Mouse (Mus musculus): ENCODE measurements around the gene Tatdn3.
A peak's percentile ranks its signal among the peaks of the same experiment; 100 is the strongest.

Gene Tatdn3

DNA sequence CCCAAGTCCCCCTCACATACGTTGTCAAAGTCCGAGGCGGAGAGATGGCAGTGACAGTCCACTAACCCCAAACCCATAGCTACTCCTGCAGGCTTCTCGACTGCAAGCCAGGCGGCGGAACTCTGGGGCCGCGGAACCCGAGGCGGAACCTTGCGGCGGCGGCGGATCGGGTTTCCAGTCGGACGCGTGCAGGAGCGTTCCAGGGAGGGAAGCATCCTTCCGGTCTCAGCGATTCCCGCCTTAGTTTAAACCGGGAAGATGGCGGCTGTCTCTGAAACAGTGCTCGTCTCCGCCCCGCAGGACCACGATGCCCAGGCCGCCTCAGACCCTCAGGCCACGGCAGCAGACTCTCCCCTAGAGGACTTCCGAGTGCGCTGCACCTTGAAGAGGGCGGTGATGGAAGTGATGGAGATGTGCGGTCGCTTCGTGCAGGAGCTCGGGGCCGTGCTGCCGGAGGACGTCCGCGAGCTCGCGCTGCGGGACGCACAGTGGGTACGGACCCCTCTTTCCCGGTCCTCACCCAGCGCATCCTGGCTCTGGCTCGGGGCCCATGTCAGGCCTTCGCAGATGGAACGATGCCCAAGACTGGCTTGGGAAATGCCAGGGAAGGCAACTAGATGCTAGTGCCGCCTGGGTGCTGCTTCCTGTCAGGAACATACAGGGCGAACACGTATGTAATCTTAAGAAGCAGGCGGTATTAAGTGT, at the start of gene Tatdn3, which contains the start of gene Nsl1:
Gene Tatdn3 (minus strand): TSS at position 152 of the 705 bp plus-strand sequence.
Gene Nsl1 (plus strand): TSS at position 232 of the 705 bp plus-strand sequence.
- peak; percentile 71 for DNase-seq (ENCODE audit: low read depth, low spot score)

DNA sequence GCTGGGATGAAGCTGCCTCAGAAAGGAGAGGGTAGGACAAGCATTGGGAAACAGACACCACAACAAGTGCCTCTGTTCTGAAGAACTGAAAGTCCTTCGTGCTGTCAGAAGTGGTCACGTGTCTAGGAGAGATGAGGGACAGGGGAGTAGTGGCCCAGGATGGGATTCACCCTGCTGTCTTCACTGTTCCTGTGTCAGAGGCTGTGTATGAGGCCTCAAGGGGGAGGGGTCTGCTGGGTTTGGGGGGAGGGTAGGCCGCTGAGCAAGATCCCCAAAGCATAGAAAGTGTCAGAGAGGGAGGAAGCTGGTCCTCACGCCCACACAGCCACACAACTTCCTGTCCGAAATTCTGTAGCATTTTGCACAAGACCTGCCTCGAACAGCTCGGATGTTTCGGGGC, 48.4 kb upstream of the Tatdn3 start:
- no peak for DNase-seq (ENCODE audit: low read depth, low spot score)

GRCm38 (mm10) chr1:191109907-191110306, 47.2 kb upstream of the Tatdn3 start:
- no peak for DNase-seq (ENCODE audit: low read depth, low spot score)

GRCm38 (mm10) chr1:191107306-191107705, 44.6 kb upstream of the Tatdn3 start:
- DNase-seq (ENCODE audit: low read depth, low spot score): no peak

DNA sequence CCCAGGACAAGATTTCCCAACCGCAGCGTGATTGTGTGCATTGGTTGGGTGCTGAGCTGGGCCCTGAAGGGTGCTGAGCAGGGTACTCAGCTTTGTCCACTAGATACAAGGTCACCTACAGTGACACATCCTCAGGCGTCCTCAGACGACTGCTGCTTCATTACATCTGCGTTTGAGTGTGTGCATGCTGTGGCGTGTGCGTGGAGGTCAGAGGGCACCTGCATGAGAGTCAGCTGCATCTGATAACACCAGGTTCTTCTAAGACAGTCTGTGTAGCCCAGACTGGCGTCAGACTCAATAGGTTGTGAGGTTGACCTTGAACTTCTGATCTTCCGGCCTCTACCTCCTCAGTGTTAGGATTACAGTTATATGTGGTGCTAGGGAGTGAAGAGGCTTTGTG, 42.5 kb upstream of the Tatdn3 start:
- no peak for DNase-seq (ENCODE audit: low read depth, low spot score)

DNA sequence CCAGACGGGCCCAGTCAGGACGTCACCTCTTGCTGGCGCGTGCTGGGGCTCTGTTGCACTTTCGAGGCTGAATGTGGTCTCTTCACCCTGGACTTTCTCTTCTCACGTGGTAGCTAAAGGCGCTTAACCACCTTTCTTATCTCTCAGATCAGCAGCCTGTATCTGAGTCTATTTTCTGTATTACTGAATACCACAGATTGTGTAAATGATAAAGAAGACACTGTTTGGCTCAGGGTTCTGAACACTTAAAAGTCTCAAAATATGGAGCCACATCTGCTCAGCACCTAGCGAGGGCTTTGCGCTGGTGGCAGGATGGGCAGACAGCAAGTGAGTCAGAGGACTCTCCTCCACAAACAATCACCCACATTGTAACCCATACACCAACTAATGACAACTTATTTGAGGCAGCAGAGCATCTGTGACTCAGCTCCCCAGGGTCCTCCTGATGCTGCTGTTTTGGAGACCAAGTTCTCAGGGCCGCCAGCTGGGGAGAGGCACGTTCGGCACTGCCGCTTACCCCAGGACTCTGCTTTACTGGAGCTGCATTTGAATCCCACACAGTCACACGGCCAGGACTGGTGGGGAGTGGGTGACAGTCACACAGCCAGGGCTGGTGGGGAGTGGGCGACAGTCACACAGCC, 40.1 kb upstream of the Tatdn3 start:
- DNase-seq (ENCODE audit: low read depth, low spot score): no peak

DNA sequence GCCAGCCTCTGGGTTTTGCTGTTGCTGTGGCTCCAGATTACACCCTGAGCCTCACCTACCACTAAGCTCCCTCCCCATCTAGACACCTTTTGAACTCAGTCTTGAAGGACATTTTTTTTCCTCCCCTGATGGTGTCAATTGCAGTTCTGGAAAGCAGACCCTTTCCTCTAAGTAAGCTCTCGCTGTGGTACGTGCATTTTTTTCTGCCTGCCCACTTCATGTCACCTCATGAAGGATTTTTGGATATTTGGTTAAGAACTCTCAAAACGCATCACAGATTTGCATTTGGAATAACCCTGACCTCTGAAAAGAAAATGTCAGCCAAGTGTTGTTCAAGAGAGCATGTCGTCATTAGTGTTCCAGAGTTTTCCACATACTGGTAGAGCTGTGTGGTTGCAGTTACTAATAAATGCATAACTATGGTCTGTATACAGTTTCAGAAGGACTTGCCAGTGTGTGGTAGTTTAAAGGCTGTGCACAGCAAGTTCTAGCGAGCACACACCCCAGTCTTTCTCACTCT, 37.1 kb upstream of the Tatdn3 start:
- no peak for DNase-seq (ENCODE audit: low read depth, low spot score)

GRCm38 (mm10) chr1:191099114-191099513, 36.4 kb upstream of the Tatdn3 start:
- no peak for DNase-seq (ENCODE audit: low read depth, low spot score)

DNA sequence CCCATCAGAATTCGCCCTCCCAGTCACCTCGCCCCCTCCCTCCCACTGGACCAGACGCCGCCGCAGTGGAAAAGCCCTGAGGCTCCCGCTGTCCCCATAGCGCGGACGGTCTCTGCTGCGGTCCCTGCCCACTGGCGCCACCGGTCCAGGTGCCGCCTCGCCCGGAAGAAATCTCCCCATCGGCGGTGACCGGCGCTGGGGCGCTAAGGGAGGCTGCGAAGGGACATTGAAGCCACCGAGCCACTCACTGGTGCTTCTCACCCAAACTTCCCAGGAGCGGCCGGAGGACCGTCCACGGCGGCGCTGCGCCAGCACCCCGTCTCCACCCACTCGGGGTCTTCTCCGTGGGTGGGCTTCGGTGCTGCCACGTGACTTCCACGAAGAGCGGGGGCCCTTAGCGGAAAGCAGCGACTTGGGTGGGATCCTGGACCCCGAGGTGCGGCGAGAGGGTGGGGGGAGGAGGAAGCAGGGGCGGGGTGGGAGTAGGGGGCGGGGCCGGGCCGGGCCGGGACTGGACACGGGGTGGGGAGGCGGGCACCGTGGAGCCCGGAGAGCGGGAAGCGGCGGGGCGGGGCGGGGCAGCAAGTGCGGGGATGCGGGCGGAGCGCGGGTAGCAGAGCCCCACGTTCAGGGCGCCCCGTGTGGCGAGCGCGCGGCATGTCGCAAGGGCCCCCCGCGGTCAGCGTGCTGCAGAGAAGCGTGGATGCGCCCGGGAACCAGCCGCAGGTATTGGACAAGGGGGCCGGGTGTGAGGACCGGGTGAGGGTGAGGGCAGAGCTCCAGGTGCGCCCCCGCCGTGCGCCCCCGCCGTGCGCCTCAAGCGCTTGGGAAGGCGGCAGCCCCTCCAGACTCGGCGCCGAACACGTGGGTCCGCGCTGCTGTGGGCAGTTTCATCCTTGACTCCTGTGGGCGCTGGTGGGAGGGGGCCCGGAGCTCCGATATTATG, 35.3 kb upstream of the Tatdn3 start, which contains the start of gene Batf3:
Gene Batf3 (plus strand): TSS at position 46 of the 946 bp plus-strand sequence.
- DNase-seq (ENCODE audit: low read depth, low spot score): no peak

DNA sequence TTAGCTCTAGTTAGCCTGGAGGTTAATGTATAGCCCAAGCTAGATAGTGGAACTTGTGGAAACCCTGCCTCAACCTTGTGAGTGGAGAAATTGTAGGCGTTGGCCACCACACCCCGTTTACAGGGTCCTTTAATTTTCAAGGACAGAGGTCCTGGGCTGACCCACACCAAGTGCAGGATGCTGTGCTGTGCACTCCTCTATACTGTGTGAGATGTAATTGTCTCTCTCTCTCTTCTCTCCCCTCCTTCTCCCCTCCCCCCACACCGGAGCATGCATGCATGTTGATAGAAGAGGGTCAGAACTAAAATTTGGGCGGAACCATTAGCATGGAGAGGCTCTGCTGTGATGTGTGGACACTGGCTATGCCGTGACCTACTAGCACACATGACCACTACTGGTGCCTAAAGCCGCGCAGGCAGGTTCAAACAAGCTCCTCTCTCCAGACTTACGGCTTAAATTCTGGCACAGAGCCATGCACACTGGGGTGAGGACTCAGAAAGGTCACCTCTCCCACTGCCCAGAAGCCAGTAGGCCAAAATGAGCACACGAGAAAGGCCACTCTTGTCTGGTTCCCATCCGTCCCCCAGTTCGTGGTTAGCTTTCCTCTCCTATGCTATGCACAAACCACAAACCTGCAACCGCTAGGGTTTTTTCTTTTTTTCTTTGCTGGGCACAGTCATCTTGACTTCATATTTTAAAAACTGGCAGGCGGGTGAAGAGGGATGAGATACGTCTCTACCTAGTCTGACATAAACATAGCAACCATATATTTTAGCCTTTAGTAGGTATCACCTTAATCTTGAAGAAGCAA, 34.3 kb upstream of the Tatdn3 start:
- no peak for DNase-seq (ENCODE audit: low read depth, low spot score)

DNA sequence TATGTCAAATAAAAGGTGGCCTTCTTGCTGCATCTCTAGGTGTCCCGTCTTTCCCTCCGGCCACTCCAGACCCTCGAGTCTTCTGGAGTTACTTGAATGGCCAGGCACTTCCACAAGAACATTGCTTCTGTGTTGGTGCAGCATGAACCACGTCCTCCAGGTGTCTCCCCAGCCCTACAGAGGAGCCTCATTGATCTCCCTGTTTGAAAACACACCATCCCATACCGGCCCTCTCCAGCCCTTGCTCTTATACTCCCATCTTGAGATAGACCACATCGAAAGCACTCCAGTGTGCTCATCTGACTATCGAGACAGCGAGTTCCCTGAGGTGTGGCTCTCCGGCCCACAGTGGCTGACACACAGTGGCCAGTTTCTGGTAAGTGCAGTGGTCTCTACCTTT, 32.3 kb upstream of the Tatdn3 start:
- DNase-seq (ENCODE audit: low read depth, low spot score): no peak

DNA sequence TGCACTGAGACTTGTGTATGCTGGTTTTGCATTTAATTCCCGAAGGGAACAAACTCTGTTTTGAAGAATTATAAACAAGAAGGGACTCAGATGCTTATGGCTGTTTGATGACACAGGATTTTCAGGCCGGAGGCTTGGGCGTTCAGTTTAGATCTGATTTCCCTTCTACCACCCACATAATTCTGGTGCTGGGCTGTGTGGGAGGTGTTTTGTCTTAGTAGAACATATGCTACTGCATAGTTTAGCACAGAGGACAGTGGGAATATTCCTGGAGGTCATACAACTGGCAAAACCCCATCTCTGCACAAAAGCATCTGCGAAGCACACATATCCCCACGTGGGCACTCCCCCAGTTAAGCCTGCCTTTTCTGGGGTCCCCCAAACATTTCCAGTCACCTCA, 30.8 kb upstream of the Tatdn3 start:
- DNase-seq (ENCODE audit: low read depth, low spot score): no peak

DNA sequence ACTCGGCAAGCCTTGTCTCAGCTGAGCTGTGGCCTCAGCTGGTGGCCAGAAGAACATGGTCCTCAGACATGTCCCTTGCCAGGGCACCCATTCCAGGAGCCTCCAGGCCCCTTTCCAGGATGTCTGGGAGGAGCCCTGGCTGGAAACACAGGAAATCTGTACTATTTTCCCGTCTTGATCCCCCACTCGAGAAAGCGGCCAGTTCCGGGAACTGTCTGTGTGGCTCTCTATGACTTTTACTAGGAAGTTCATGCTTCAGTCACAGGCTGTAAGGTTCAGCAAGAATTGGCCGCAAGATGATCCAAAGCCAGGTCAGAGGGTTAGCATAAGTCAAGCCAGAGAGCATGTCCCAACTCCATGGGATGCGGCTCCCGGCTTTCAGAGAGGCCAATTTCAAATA, 29.3 kb upstream of the Tatdn3 start:
- DNase-seq (ENCODE audit: low read depth, low spot score): no peak

GRCm38 (mm10) chr1:191089355-191089754, 26.6 kb upstream of the Tatdn3 start:
- DNase-seq (ENCODE audit: low read depth, low spot score): no peak

DNA sequence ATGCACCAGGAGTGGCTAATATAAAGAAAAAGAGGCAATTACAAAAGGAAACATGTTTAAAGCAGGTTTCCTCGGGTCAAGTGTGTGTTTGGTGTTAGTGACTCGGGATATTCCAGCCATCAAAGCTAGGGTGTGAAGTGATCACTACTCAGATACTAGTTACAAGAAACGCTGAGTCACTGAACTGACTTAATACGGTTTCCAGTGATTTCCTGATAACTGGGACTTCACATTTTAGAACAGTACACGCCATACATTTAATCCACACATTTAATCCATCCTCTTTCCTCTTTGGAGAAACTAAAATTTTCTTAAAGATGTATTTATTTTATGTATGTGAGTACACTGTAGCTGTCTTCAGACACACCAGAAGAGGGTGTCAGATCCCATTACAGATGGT, 25.2 kb upstream of the Tatdn3 start:
- DNase-seq (ENCODE audit: low read depth, low spot score): no peak

DNA sequence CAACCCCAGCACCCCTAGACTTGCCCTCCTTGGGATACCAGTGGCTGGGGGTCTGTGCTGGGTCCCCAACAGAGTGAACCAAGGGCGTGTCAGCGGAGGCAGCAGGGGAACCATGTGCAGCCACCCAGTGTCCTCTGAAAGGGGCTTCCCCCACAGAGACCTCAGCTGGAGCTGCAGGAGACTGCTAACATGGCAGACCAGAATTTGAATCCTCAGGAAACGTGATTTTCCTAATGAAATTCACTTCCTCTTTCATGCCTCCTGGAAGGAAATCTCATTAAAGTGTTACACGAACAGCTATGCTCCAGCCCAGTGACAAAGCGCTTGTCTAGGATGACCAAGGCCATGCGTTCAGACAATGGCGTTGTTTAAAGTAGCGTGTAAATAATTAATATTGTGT, 24.2 kb upstream of the Tatdn3 start:
- DNase-seq (ENCODE audit: low read depth, low spot score): no peak

- DNase-seq (ENCODE audit: low read depth, low spot score): no peak
These were observed 23.7 kb upstream of the Tatdn3 start for GRCm38 (mm10) chr1:191086304-191086878.

GRCm38 (mm10) chr1:191085597-191085996, 22.9 kb upstream of the Tatdn3 start:
- DNase-seq (ENCODE audit: low read depth, low spot score): no peak

- DNase-seq (ENCODE audit: low read depth, low spot score): no peak
These were observed 22.3 kb upstream of the Tatdn3 start for GRCm38 (mm10) chr1:191084951-191085559.

DNA sequence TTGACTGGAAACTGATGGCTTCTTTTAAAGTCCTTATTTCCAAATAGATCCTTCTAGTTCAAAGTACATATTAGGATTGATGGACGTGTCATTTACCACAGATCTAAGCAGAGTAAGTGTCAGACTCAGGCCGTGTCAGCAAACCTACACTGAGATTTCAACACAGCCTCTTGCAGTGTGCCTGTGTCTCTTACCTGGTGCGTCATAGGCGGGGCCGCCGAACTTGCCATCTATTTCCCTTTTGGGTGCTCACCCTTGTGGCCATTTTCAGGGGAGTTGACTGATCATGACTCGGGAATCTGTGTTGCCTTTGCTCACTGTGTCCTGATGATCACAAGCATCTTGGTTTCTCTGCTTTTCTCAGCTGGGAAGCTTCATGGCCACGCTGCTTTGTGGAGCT, 20.5 kb upstream of the Tatdn3 start:
- no peak for DNase-seq (ENCODE audit: low read depth, low spot score)
